Mouse (Mus musculus): Measurements from ENCODE around the gene Pigc.

DNA sequence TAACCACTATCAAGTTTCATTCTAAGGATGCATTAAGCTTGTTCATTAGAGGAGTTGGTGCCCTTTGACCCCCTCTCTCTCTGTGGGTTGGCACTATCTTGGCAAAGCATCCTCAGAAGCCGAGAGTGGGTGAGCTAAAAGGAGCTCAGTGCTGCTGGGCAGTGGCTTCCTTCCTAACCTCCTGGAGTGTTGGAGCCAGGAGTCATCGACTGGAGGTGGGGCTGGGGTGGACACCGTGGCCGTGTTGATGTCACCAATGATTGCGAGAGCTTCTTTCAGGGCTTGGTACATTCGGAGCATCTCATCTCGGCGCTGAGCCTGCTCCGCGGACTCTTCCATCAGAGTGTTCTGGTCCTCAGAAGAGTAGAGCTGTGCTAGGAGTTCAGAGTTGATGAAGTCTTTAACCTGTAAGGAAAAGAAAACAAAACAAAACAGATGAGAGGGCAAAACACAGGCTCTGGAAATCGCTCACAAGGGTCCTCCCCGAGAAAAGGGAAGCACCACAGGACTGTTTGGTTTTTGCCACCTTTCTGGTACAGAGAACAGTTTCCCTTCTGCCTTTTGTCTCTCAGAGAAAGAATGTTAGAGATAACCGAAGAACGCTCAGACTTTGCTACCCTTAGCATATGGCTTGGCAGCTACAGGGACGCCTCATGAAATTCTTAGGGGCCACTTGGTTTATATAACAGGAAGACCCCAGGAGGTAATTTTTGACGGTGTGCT is 42.7 kb downstream of the Pigc start:
- TF ChIP-seq CTCF (IDR thresholded peaks at IDR 0.05; ENCODE audit: control insufficient read depth, insufficient read depth, low read length): no peak
- no peak for TF ChIP-seq POLR2A (IDR thresholded peaks at IDR 0.05; ENCODE audit: borderline replicate concordance, control insufficient read depth, low read depth, low read length)

Data from bone marrow, adult 2 months (tissue).